Mouse (Mus musculus) olfactory bulb, adult 2 months (tissue): Measurements from ENCODE around the gene Ntf5.

ENCODE experiments used
- CTCF ChIP-seq: fragments of 200-500 bp; IDR thresholded peaks from 2 replicates; pipeline ENCODE4 v1.5.1; 2012; ENCODE audit warnings: low read depth, mild to moderate bottlenecking, low read length, moderate library complexity; ENCODE audit not compliant: insufficient read depth
- POLR2A ChIP-seq: fragments of 200-500 bp; IDR thresholded peaks from 2 replicates; pipeline ENCODE4 v1.6.1; 2012; ENCODE audit warnings: mild to moderate bottlenecking, low read depth, low read length, moderate library complexity; ENCODE audit not compliant: insufficient read depth

DNA sequence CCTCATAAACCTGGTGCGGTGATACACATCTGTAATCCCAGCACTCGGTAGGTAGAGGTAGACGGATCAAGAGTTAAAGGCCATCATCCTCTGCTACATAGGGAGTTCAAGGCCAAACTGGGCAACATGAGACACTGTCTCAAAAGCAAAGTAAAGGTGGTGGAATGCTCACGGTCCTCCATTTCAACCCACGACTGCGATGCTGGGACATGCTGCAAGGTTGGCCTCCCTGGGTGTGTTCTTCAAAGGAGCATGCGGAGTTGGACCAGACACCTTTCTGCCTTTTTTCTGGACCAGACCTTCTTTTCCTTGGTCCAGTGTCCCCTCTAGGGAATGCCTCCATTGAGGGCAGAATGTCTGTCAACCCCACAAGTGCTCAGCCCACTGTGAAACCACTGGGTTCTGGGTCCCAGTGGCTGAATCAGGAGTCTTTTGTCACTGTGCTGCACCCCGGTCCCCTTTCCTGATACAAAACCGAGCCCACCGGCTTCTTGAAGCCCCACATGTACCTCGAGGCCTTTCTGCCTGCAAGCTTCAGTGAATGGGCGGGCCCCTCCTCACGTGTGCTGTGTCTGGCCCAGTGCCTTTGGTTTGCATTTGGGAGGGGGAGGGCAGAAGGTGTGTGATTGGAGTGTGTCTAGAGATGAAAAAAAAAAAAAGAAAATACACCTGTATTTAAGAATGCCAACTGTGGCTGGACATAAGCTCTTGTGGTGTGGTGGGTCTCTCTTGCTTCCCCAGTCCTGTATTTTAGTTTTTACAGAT, 42.6 kb downstream of the Ntf5 start:
- no peak for TF ChIP-seq CTCF
- no peak for TF ChIP-seq POLR2A
